Mouse (Mus musculus): ENCODE measurements around the gene Olfr498. TPM values are rescaled to one million over a fixed set of nuclear protein-coding genes. Genes with fewer than 3 reads are reported as not detected.

The Olfr498 gene
- not detected in 2 replicates for polyA plus RNA-seq (2012; rRNA removed)

DNA sequence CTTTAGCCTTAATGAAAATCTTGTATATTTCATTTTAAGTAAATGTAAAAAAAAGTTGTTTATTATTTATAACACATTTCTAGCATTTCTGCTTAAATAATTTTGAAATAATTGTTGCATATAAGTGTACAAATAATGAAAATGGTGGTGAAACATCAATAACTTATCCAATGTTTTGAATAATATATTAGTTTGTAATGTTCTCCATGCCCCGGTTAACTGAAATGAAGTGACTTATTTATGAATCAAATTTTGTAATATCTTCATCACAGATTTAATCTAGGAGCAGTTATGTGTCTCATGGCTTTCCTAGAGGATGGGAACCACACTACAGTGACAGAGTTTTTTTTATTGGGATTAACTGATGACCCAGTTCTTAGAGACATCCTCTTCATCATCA lies at the start of gene Olfr498:
TSS of gene Olfr498 (plus strand) at position 301 of the 400 bp plus-strand sequence.
- Histone ChIP-seq H3K27me3 (ENCODE audit: control insufficient read depth, insufficient read depth, low read length) (no peaks in the 10 kb centered on the region), H3K4me3 (ENCODE audit: extremely low read depth, insufficient read depth, insufficient read length) (no peak within 1 kb of the TSS), H3K36me3 (ENCODE audit: control insufficient read depth, insufficient read depth, low read length) (no peaks in the 10 kb centered on the region), H3K4me1 (ENCODE audit: control insufficient read depth, insufficient read depth, insufficient read length) (no peaks in the 10 kb centered on the region), H3K27ac (ENCODE audit: insufficient read depth, low read length) (no peak within 1 kb of the TSS)
- DNase-seq (ENCODE audit: low read depth in 1 of 2, low spot score in 2 of 2), result no peak
- 94% methylated on average over 1 of the region's 1 CpGs for WGBS
- no peak for TF ChIP-seq CTCF (IDR thresholded peaks at IDR 0.05; ENCODE audit: extremely low read depth, insufficient read depth, insufficient read length, insufficient replicate concordance)
- no peak for TF ChIP-seq POLR2A (IDR thresholded peaks at IDR 0.05; ENCODE audit: low read depth, low read length)

DNA sequence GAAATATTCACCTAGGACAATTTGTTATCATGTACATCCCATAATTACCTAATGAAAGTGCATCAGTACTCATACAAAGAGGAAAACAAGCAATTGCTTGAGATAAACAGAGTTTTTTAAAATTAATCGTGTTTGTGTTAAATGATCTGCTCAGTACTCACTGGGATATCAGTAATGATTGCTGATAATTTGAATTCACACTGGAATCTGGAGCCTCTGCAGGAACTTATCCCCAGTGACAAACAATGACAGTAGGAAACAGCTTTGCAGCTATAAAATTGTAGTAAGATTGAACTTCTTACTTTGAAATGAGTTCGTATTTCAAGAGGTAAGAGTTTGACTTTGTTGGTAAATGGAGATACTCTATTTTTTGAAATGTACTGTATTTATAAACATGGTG lies 45.0 kb upstream of the Olfr498 start, which contains the start of gene Olfr497:
TSS of gene Olfr497 (plus strand) at position 301 of the 400 bp plus-strand sequence.
- WGBS, result 79% methylated on average over 2 of the region's 2 CpGs
- no peak for DNase-seq (ENCODE audit: low read depth in 1 of 2, low spot score in 2 of 2)
- no peak within 1 kb of the TSS for H3K27ac ChIP-seq (ENCODE audit: insufficient read depth, low read length)
- H3K27me3 ChIP-seq (ENCODE audit: control insufficient read depth, insufficient read depth, low read length), result no peaks in the 10 kb centered on the region
- TF ChIP-seq POLR2A (IDR thresholded peaks at IDR 0.05; ENCODE audit: low read depth, low read length) (no peak), CTCF (IDR thresholded peaks at IDR 0.05; ENCODE audit: extremely low read depth, insufficient read depth, insufficient read length, insufficient replicate concordance) (no peak)
- no peak within 1 kb of the TSS for H3K4me3 ChIP-seq (ENCODE audit: extremely low read depth, insufficient read depth, insufficient read length)
- H3K4me1 ChIP-seq (ENCODE audit: control insufficient read depth, insufficient read depth, insufficient read length), result no peaks in the 10 kb centered on the region
- no peaks in the 10 kb centered on the region for H3K36me3 ChIP-seq (ENCODE audit: control insufficient read depth, insufficient read depth, low read length)

Other genes starting within 250 kb of the Olfr498 start
- not detected in 2 replicates for gene Olfr488, start 207.0 kb upstream of the Olfr498 start, polyA plus RNA-seq (2012; rRNA removed)
- not detected in 2 replicates for gene Olfr490, start 176.4 kb upstream of the Olfr498 start, polyA plus RNA-seq (2012; rRNA removed)
- not detected in 2 replicates for gene Olfr491, start 151.9 kb upstream of the Olfr498 start, polyA plus RNA-seq (2012; rRNA removed)
- not detected in 2 replicates for gene Olfr492, start 141.7 kb upstream of the Olfr498 start, polyA plus RNA-seq (2012; rRNA removed)
- not detected in 2 replicates for gene Olfr493, start 118.3 kb upstream of the Olfr498 start, polyA plus RNA-seq (2012; rRNA removed)
- gene Olfr494, start 100.0 kb upstream of the Olfr498 start, polyA plus RNA-seq (2012; rRNA removed), result not detected in 2 replicates
- gene Olfr495, start 72.2 kb upstream of the Olfr498 start, polyA plus RNA-seq (2012; rRNA removed), result not detected in 2 replicates
- gene Olfr497, start 44.9 kb upstream of the Olfr498 start, polyA plus RNA-seq (2012; rRNA removed), result not detected in 2 replicates
- not detected in 2 replicates for gene Olfr502, start 59.7 kb downstream of the Olfr498 start, polyA plus RNA-seq (2012; rRNA removed)
- not detected in 2 replicates for gene Olfr503, start 79.2 kb downstream of the Olfr498 start, polyA plus RNA-seq (2012; rRNA removed)
- gene Olfr504, start 100.5 kb downstream of the Olfr498 start, polyA plus RNA-seq (2012; rRNA removed), result not detected in 2 replicates
- gene Olfr506, start 145.5 kb downstream of the Olfr498 start, polyA plus RNA-seq (2012; rRNA removed), result not detected in 2 replicates
- gene Olfr507, start 156.5 kb downstream of the Olfr498 start, polyA plus RNA-seq (2012; rRNA removed), result not detected in 2 replicates
- not detected in 2 replicates for gene Olfr508, start 164.7 kb downstream of the Olfr498 start, polyA plus RNA-seq (2012; rRNA removed)
- gene Olfr509, start 186.6 kb downstream of the Olfr498 start, polyA plus RNA-seq (2012; rRNA removed), result not detected in 2 replicates
- not detected in 2 replicates for gene Olfr510, start 201.1 kb downstream of the Olfr498 start, polyA plus RNA-seq (2012; rRNA removed)
- not detected in 2 replicates for gene Olfr512, start 248.0 kb downstream of the Olfr498 start, polyA plus RNA-seq (2012; rRNA removed)

Measured in spleen, adult 2 months (tissue).